Mouse (Mus musculus) gastrocnemius, adult 18-20 months (tissue): Measurements from ENCODE around the gene Hcls1. TPM values are rescaled to one million over a fixed set of nuclear protein-coding genes. Genes with fewer than 3 reads are reported as not detected.

Source experiments
- DNase-seq: peaks from one replicate; pipeline ENCODE4 v3.0.0; 2021; ENCODE audit warnings: low spot score
- total RNA-seq, 2 experiments: library from RNA; stranded (reverse); gene quantifications; 2 replicates each; pipeline ENCODE4 v1.2.3; 2021

Hcls1 gene
- total RNA-seq, 2 experiments from 2014 or later, result 2.0 to 2.1 TPM

GRCm38 (mm10) chr16:36988066-36988465 is 53.3 kb downstream of the Hcls1 start:
- DNase-seq, result no peak

DNA sequence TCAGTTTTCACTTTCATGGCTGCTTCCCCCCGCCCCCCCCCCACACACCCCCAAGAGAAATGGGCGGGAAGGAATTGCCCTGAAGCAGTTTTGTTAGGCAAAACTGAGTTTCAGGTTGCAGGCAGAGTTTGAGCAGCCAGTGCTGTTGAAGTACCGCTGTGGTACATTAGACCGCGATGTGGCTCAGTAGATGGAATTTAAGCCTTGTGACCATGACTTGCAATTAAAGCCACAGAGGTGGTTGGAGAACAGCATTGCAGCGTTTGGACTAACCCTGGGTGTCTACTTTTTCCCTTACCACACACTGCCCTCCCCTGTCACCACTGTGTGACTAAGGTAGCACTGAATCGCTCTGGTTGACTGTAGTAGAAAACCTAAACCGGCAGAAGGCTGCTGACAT is 54.7 kb downstream of the Hcls1 start:
- DNase-seq, result peak; percentile 73

DNA sequence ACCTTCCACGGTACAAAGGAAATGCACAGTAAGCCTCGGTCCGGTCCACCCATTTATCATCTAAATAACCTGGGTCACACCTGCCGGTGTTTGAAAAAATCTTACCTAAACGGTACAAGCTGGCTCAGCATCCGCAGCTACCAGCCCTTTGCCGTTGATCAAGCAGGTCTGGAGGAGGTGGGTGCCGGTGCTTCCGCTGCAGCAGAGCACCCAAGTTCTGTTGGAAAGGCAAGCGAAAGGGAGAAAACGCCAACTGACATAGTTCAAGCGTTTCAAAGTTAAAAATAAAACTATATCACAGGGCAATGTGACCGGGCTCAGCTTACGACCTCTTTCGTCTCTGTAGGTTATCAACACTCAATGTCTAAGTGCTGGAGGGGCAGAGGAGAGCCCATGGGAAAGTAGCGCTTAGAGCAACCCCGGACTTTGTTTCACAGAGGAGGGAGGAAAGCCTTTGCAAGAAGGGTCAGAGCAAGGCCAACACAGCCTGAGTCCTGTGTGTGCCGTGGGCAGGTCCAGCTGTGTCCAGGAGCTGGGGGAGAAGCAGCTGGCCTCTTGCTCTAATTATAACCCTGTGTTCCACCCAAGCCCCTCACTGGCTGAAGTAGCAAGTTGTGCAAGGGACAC is 55.3 kb downstream of the Hcls1 start, which contains the start of gene Fbxo40:
TSS of gene Fbxo40 (minus strand) at position 469 of the 627 bp plus-strand sequence.
- DNase-seq, result peak; percentile 71

GRCm38 (mm10) chr16:36997650-36998049 is 62.9 kb downstream of the Hcls1 start:
- DNase-seq, result peak; percentile 44

DNA sequence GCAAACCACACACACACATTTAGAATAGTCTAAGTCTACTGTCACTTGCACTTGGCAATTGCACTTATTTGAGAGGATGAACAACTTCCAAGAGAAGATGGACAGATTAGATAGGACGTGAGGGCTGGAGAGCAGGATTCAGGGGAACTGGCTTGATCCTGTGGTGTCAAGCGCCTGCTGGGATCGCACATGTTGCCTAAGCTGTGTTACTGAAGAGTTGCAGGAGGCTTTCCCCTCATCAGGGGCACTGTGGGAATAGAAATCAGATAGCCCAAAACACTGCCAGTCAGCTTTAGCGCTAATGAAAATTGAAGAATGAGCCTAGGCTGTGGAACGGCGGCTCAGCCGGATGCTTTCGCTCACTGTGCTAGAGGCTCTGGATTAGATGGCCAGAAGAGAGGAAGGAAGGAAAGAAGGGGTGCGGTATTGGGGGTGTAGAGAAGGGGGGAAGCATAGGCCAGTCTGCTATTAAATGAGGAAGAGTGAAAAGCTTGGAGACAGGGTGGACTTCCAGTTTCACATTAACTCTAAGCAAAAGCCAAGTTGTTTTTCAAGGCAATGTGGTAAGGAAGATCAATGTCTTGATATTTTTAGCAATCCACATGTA is 64.7 kb downstream of the Hcls1 start:
- no peak for DNase-seq

- no peak for DNase-seq
Measured at GRCm38 (mm10) chr16:37009262-37009661, 74.5 kb downstream of the Hcls1 start.

GRCm38 (mm10) chr16:37010370-37010769 is 75.6 kb downstream of the Hcls1 start:
- DNase-seq, result peak; percentile 64

- peak; percentile 95 for DNase-seq
Measured at GRCm38 (mm10) chr16:37011061-37011921, 76.5 kb downstream of the Hcls1 start, which contains the start of gene Polq. Gene Polq, plus strand, starts transcription at chr16:37011786.

DNA sequence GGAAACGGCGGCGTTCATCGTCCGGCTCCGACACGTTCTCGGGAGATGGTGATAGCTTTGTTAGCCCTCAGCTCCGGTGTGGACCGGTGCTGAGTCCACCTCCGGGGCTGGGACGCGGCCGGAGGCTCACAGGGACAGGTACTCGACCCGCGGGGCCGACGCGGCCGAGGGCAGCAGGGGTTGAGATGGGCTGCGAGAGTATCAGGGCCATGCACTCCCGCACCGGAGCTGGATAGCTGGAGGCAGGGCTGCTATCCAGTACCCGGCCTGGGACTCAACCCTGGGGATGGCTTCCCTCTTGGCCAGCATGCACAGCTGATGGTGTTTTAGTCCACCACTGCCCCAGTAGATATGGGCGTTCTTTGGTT is 77.1 kb downstream of the Hcls1 start:
- DNase-seq, result no peak

GRCm38 (mm10) chr16:37012336-37012735 is 77.6 kb downstream of the Hcls1 start:
- no peak for DNase-seq

Other genes with a start within 250 kb of the Hcls1 start
- under 1 TPM; 0.11 to 0.28 TPM for gene Ildr1, start 241.0 kb upstream of the Hcls1 start, total RNA-seq
- gene Slc15a2, start 150.0 kb upstream of the Hcls1 start, total RNA-seq, result 1 to 10 TPM; 1.5 to 2.2 TPM
- 1 to 10 TPM; 6.1 to 6.6 TPM for gene Iqcb1, start 106.6 kb upstream of the Hcls1 start, total RNA-seq
- gene Eaf2, start 60.0 kb upstream of the Hcls1 start, total RNA-seq, result under 1 TPM in 1 of 2 experiments, not detected in 1; 0.32 TPM
- 10 to 100 TPM; 21.8 to 22.3 TPM for gene Golgb1, start 59.8 kb upstream of the Hcls1 start, total RNA-seq
- 100 to 1,000 TPM; 275 to 366 TPM for gene Fbxo40, start 55.5 kb downstream of the Hcls1 start, total RNA-seq
- gene Polq, start 76.8 kb downstream of the Hcls1 start, total RNA-seq, result under 1 TPM; 0.59 to 0.75 TPM